Mouse (Mus musculus) heart, embryonic 10.5 days (tissue): ENCODE data around the gene Ets2. TPM values are rescaled to one million over a fixed set of nuclear protein-coding genes. Genes with fewer than 3 reads are reported as not detected.

ENCODE experiments used
- DNase-seq: peaks from one replicate; pipeline ENCODE4 v3.0.0-alpha.2; 2017; ENCODE audit warnings: low spot score
- H3K27ac ChIP-seq: fragments of 300-500 bp; sonication (generic); 2 replicates; pipeline ENCODE4 v1.5.1; 2016; ENCODE audit warnings: mild to moderate bottlenecking
- H3K27me3 ChIP-seq: fragments of 300-500 bp; sonication (generic); 2 replicates; pipeline ENCODE4 v1.6.1; 2016; ENCODE audit warnings: mild to moderate bottlenecking; ENCODE audit not compliant: poor library complexity, insufficient read depth, severe bottlenecking
- H3K36me3 ChIP-seq: fragments of 300-500 bp; sonication (generic); 2 replicates; pipeline ENCODE4 v1.6.1; 2016; ENCODE audit warnings: mild to moderate bottlenecking, moderate library complexity
- H3K4me1 ChIP-seq: fragments of 300-500 bp; sonication (generic); 2 replicates; pipeline ENCODE4 v1.6.1; 2016; ENCODE audit warnings: mild to moderate bottlenecking
- H3K4me3 ChIP-seq: fragments of 300-500 bp; sonication (generic); 2 replicates; pipeline ENCODE4 v1.5.1; 2016; ENCODE audit warnings: mild to moderate bottlenecking, moderate library complexity
- H3K9me3 ChIP-seq: fragments of 300-500 bp; sonication (generic); 2 replicates; pipeline ENCODE4 v1.6.1; 2016; ENCODE audit warnings: mild to moderate bottlenecking, moderate library complexity
- WGBS: fragments of 180-500 bp; shearing (Covaris S2); methylation state at CpG from one replicate; pipeline ENCODE4 v1.1.7; 2016; 5-methylcytosine and 5-hydroxymethylcytosine counted together
- polyA plus RNA-seq: library from polyadenylated mRNA; unstranded; fragments of >200 nt; fragmentation: Nextera tagmentation; extraction: Ambion mirVana; gene quantifications from 2 replicates; pipeline ENCODE4 v1.2.1, GENCODE M21; 2016

Gene Ets2
- polyA plus RNA-seq = 38.5 and 41.0 TPM in 2 replicates

- H3K9me3 ChIP-seq = no peaks in the 10 kb centered on the region
- peaks cover 28% of the 10 kb centered on the region for H3K4me1 ChIP-seq
- H3K36me3 ChIP-seq = peaks cover 12% of the 10 kb centered on the region
- H3K27ac ChIP-seq = peak within 1 kb of the TSS; percentile 98
- peak; percentile 94 for DNase-seq
- WGBS = under 1% methylated on average over 64 of the region's 64 CpGs
- no peaks in the 10 kb centered on the region for H3K27me3 ChIP-seq
- H3K4me3 ChIP-seq = peak within 1 kb of the TSS; percentile 96
These were observed at the start of gene Ets2 for GRCm38 (mm10) chr16:95701802-95702561. TSS of gene Ets2 (plus strand) at chr16:95702075.

- Histone ChIP-seq H3K9me3 (no peaks in the 10 kb centered on the region), H3K36me3 (no peaks in the 10 kb centered on the region), H3K4me1 (no peaks in the 10 kb centered on the region), H3K27me3 (no peaks in the 10 kb centered on the region), H3K27ac (no peak overlapping the region), H3K4me3 (no peak overlapping the region)
- DNase-seq = no peak
- WGBS = 92% methylated on average over 15 of the region's 15 CpGs
These were observed 47.7 kb upstream of the Ets2 start for GRCm38 (mm10) chr16:95654204-95654611.

GRCm38 (mm10) chr16:95656535-95656934 is 45.3 kb upstream of the Ets2 start:
- H3K27ac ChIP-seq = no peak overlapping the region
- 91% methylated on average over 4 of the region's 4 CpGs for WGBS
- no peak for DNase-seq

DNA sequence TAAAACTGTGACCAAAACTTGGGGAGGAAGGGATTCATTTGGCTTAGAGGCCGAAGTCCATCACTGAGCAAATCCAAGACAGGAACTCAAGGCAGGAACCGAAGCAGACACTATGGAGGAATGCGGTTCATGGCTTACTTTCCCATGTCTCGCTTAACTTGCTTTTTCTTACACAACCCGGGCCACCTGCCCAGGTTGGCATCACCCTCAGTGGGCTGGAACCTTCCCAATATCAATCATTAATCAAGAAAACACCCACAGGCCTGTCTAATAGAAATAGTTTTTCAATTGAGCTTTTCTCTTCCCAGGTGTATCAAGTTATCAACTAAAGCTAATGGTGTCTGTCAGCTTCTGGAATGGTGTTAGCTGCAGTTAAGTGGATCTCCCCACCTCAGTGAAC is 44.7 kb upstream of the Ets2 start:
- no peaks in the 10 kb centered on the region for H3K36me3 ChIP-seq
- WGBS = 92% methylated on average over 5 of the region's 5 CpGs
- no peak overlapping the region for H3K4me3 ChIP-seq
- no peaks in the 10 kb centered on the region for H3K9me3 ChIP-seq
- H3K4me1 ChIP-seq = peaks cover 3% of the 10 kb centered on the region; the same call in 1 of the 2 replicates
- DNase-seq = no peak
- H3K27me3 ChIP-seq = no peaks in the 10 kb centered on the region
- no peak overlapping the region for H3K27ac ChIP-seq

More at GRCm38 (mm10) chr16:95656535-95656934, 45.3 kb upstream of the Ets2 start:
- Histone ChIP-seq H3K9me3 (no peaks in the 10 kb centered on the region), H3K4me1 (peaks cover under 1% of the 10 kb centered on the region; the same call in 1 of the 2 replicates), H3K4me3 (no peak overlapping the region), H3K27me3 (no peaks in the 10 kb centered on the region), H3K36me3 (no peaks in the 10 kb centered on the region)

DNA sequence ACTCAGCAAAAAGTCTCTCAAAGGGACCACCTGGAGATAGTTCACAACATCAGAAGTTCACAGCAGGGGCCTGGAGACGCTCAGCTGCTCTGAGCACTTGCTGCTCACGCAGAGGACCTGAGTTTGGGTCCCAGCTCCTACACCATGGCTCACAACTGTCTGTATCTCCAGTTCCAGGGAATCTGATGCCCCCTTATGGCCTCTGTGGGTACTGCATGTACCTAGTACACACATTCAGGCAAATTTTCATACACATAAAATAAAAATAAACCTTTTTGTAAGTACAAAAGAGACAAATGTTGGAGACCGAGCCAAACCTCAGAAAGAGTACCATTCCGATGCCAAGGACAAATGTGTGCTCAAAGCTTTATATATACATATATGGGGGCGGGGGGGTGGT is 44.1 kb upstream of the Ets2 start:
- H3K27ac ChIP-seq = no peak overlapping the region
- WGBS = 92% methylated on average over 5 of the region's 5 CpGs
- no peaks in the 10 kb centered on the region for H3K9me3 ChIP-seq
- H3K4me3 ChIP-seq = no peak overlapping the region
- no peaks in the 10 kb centered on the region for H3K27me3 ChIP-seq
- peaks cover 3% of the 10 kb centered on the region; the same call in 1 of the 2 replicates for H3K4me1 ChIP-seq
- H3K36me3 ChIP-seq = no peaks in the 10 kb centered on the region
- DNase-seq = no peak

- WGBS = 59% methylated on average over 5 of the region's 5 CpGs
- no peak for DNase-seq
- no peak overlapping the region for H3K27ac ChIP-seq
These were observed 42.9 kb upstream of the Ets2 start for GRCm38 (mm10) chr16:95658836-95659430.

GRCm38 (mm10) chr16:95659461-95659860 is 42.4 kb upstream of the Ets2 start:
- Histone ChIP-seq H3K4me3 (no peak overlapping the region), H3K27me3 (no peaks in the 10 kb centered on the region), H3K9me3 (no peaks in the 10 kb centered on the region), H3K4me1 (peaks cover 10% of the 10 kb centered on the region), H3K27ac (no peak overlapping the region), H3K36me3 (no peaks in the 10 kb centered on the region)
- DNase-seq = no peak
- WGBS = 82% methylated on average over 19 of the region's 19 CpGs

More at GRCm38 (mm10) chr16:95658836-95659430, 42.9 kb upstream of the Ets2 start:
- H3K4me3 ChIP-seq = no peak overlapping the region
- no peaks in the 10 kb centered on the region for H3K27me3 ChIP-seq
- no peaks in the 10 kb centered on the region for H3K36me3 ChIP-seq
- no peaks in the 10 kb centered on the region for H3K9me3 ChIP-seq
- peaks cover 5% of the 10 kb centered on the region for H3K4me1 ChIP-seq

DNA sequence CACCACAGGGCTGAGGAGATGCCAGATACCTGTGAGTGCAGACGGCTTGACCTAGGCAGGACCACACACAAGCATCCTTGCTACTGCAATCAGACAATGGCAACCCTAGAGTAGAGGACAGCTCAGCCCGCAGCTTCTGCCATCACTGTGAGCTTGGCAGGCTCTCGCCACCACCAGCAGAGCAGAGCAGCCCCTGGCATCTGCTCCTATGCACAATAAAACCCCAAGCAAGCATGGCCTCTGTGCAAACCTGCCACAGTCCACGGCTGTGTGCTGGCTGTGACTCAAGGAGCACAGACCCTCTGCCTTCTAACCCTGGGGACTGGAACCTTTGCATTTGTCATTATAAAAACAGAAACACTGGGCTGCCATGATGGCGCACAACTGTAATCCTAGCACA is 41.0 kb upstream of the Ets2 start:
- 75% methylated on average over 5 of the region's 5 CpGs for WGBS
- H3K36me3 ChIP-seq = no peaks in the 10 kb centered on the region
- no peaks in the 10 kb centered on the region for H3K9me3 ChIP-seq
- peaks cover 25% of the 10 kb centered on the region for H3K4me1 ChIP-seq
- H3K4me3 ChIP-seq = no peak overlapping the region
- H3K27me3 ChIP-seq = no peaks in the 10 kb centered on the region
- no peak for DNase-seq
- 0 out of 2 replicates have a peak overlapping the region, but pooled peaks have one; percentile 5 for H3K27ac ChIP-seq

- WGBS = 62% methylated on average over 6 of the region's 6 CpGs
These were observed 36.3 kb upstream of the Ets2 start for GRCm38 (mm10) chr16:95665472-95666131.

DNA sequence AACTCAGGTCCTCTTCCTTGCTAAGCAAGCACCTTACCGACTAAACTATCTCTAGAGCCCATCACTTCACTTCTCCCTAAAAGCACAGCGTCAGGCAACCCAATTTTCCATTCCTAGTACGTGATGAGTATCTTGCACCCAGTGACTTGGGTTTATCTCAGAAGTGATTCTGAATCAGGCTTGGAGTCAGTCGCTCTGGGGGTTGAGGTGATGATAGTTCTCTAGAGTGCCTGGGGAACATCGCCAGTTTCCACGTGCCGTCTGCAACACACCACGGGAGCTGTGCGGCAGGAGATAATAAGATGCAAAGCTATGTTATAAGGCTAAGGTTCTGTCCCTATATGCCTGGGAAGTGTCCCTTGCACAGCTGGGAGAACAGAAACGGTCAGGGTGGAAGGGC is 35.6 kb upstream of the Ets2 start:
- Histone ChIP-seq H3K4me1 (peaks cover 52% of the 10 kb centered on the region), H3K9me3 (no peaks in the 10 kb centered on the region), H3K4me3 (no peak overlapping the region), H3K27ac (0 out of 2 replicates have a peak overlapping the region, but pooled peaks have one; percentile 49), H3K27me3 (no peaks in the 10 kb centered on the region), H3K36me3 (no peaks in the 10 kb centered on the region)
- WGBS = 40% methylated on average over 10 of the region's 10 CpGs
- DNase-seq = no peak

More at GRCm38 (mm10) chr16:95665472-95666131, 36.3 kb upstream of the Ets2 start:
- Histone ChIP-seq H3K27me3 (no peaks in the 10 kb centered on the region), H3K9me3 (no peaks in the 10 kb centered on the region), H3K4me1 (peaks cover 52% of the 10 kb centered on the region), H3K27ac (0 out of 2 replicates have a peak overlapping the region, but pooled peaks have one; percentile 49), H3K36me3 (no peaks in the 10 kb centered on the region), H3K4me3 (no peak overlapping the region)
- no peak for DNase-seq

GRCm38 (mm10) chr16:95667395-95668150 is 34.3 kb upstream of the Ets2 start:
- H3K4me3 ChIP-seq = no peak overlapping the region
- no peak for DNase-seq
- H3K4me1 ChIP-seq = peaks cover 49% of the 10 kb centered on the region
- H3K27ac ChIP-seq = no peak overlapping the region
- H3K36me3 ChIP-seq = no peaks in the 10 kb centered on the region
- no peaks in the 10 kb centered on the region for H3K27me3 ChIP-seq
- no peaks in the 10 kb centered on the region for H3K9me3 ChIP-seq
- 49% methylated on average over 11 of the region's 11 CpGs for WGBS

DNA sequence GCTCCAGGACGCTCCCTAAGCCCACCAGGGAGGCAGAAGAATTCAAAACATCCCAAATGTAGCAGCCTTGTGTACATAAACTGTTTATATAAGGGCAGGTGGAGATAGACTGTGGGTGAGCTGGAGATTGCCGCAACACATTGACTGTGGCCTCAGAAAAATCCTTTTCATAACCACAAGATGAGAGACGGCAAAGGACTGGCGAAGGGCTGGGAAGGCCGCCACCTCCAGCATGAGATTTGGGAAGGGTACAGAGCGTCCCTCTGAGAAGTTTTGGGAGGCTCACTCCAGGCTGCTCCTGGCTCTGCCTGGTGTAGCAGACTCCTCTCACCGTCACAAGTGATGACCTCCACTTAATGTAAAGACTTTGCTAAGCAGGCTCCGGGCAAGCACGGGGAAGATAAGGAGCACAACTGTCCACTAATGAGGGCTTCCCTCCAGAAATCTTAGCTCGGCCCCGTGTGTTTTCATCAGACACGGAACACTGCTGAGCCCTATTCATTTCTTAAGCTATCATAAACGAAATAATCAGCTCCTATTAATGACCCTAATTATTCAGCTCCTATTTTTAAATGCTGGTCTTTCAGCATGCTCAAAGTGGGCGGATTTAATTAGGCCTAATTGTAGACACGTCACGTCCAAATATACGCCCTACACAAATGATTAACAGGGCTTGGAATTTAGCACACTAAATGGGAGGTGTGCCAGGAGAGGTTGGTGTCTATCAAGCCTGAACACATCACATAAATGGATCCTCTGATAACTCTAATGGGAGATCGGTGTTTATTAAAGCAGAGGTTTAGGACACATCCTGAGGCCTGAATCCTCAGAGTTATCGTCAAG is 33.5 kb upstream of the Ets2 start:
- Histone ChIP-seq H3K27ac (no peak overlapping the region), H3K4me1 (peaks cover 49% of the 10 kb centered on the region), H3K9me3 (no peaks in the 10 kb centered on the region), H3K4me3 (no peak overlapping the region), H3K27me3 (no peaks in the 10 kb centered on the region), H3K36me3 (no peaks in the 10 kb centered on the region)
- 50% methylated on average over 19 of the region's 19 CpGs for WGBS
- DNase-seq = no peak
